Mouse (Mus musculus) testis, adult 2 months (tissue): ENCODE data around the gene Znrf1. TPM values are rescaled to one million over a fixed set of nuclear protein-coding genes. Genes with fewer than 3 reads are reported as not detected.

ENCODE experiments used
- H3K27ac ChIP-seq: fragments of 200-500 bp; 2 replicates; pipeline ENCODE4 v1.5.1; 2012; ENCODE audit warnings: low read depth, low read length; ENCODE audit not compliant: control insufficient read depth, insufficient read depth
- H3K27me3 ChIP-seq: fragments of 200-500 bp; 2 replicates; pipeline ENCODE4 v1.6.1; 2012; ENCODE audit warnings: mild to moderate bottlenecking, low read length, moderate library complexity; ENCODE audit not compliant: control insufficient read depth, insufficient read depth
- H3K36me3 ChIP-seq: fragments of 200-500 bp; 2 replicates; pipeline ENCODE4 v1.6.1; 2012; ENCODE audit warnings: mild to moderate bottlenecking, low read length; ENCODE audit not compliant: control insufficient read depth, insufficient read depth
- H3K4me1 ChIP-seq: fragments of 200-500 bp; 2 replicates; pipeline ENCODE4 v1.6.1; 2012; ENCODE audit warnings: low read length; ENCODE audit not compliant: control insufficient read depth, insufficient read depth
- H3K4me3 ChIP-seq: fragments of 200-500 bp; 2 replicates; pipeline ENCODE4 v1.5.1; 2012; ENCODE audit warnings: low read depth, mild to moderate bottlenecking, low read length, moderate library complexity, mixed read lengths; ENCODE audit not compliant: control insufficient read depth
- CTCF ChIP-seq: fragments of 200-500 bp; IDR thresholded peaks from 2 replicates; pipeline ENCODE4 v1.5.1; 2012; ENCODE audit warnings: low read depth, mild to moderate bottlenecking, inconsistent platforms, low read length, moderate library complexity; ENCODE audit not compliant: control insufficient read depth, insufficient read depth, insufficient replicate concordance
- POLR2A ChIP-seq: fragments of 200-500 bp; IDR thresholded peaks from 2 replicates; pipeline ENCODE4 v1.6.1; 2012; ENCODE audit warnings: low read depth, mild to moderate bottlenecking, inconsistent platforms, low read length, moderate library complexity; ENCODE audit not compliant: control insufficient read depth
- polyA plus RNA-seq: library from polyadenylated mRNA; depleted of rRNA; stranded (reverse); fragments of >200 nt; gene quantifications from 2 replicates; pipeline ENCODE4 v1.2.3, GENCODE M21; 2012

Gene Znrf1
- polyA plus RNA-seq, 1 experiment, result 95.0 TPM

DNA sequence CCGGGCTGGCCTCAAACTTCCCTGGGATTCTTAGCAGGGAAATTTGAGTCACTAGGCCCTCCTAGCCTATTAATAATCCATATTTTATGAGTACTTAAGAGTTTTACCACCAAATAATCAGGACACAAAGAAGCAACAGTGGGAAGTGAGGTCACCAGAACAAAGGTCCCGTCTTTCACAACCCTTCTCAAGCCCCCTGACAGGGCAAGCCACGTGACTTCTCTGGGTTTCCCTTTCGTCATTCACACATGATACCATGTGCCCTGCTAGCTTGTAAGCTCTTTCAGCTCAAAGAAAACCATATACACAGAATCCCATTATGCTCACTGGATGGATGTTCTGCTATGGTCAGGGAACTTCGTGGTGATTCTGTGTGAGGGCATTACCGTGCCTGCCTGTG is 81.9 kb downstream of the Znrf1 start:
- no peaks in the 10 kb centered on the region for H3K4me1 ChIP-seq
- no peaks in the 10 kb centered on the region; the same call in 1 of the 2 replicates for H3K36me3 ChIP-seq
- no peak for TF ChIP-seq POLR2A
- TF ChIP-seq CTCF, result no peak
- H3K4me3 ChIP-seq, result no peak overlapping the region
- no peaks in the 10 kb centered on the region for H3K27me3 ChIP-seq
- no peak overlapping the region for H3K27ac ChIP-seq

DNA sequence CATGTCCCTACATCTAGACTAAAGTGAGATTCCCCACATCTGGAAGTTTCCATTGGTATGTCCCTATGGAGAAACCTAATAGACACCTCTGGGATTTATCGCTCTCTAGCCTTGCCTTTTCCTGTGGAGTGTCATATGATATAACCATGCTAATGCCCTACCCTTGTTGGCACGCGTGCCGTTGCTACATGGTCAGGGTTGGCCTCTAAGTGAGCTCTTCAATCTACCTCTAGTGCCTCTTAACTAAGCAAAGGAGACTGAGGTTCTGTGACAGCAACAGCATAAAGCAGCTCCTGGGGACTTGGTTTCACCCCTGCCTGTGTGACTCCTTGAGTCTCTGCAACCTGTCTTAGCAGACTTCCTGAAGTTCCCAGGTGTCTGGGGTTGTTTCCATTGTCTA is 82.4 kb downstream of the Znrf1 start:
- H3K27me3 ChIP-seq, result no peaks in the 10 kb centered on the region
- no peaks in the 10 kb centered on the region for H3K4me1 ChIP-seq
- H3K4me3 ChIP-seq, result no peak overlapping the region
- TF ChIP-seq POLR2A, result no peak
- no peak for TF ChIP-seq CTCF
- no peak overlapping the region for H3K27ac ChIP-seq
- H3K36me3 ChIP-seq, result no peaks in the 10 kb centered on the region; the same call in 1 of the 2 replicates

- H3K36me3 ChIP-seq, result no peaks in the 10 kb centered on the region; the same call in 1 of the 2 replicates
- TF ChIP-seq POLR2A (no peak), CTCF (no peak)
- no peaks in the 10 kb centered on the region; the same call in 1 of the 2 replicates for H3K4me1 ChIP-seq
- H3K27ac ChIP-seq, result no peak overlapping the region
- no peak overlapping the region for H3K4me3 ChIP-seq
- H3K27me3 ChIP-seq, result no peaks in the 10 kb centered on the region
These were observed 84.0 kb downstream of the Znrf1 start for GRCm38 (mm10) chr8:111619936-111620335.

GRCm38 (mm10) chr8:111622104-111622503 is 86.2 kb downstream of the Znrf1 start:
- no peak overlapping the region for H3K27ac ChIP-seq
- TF ChIP-seq POLR2A (no peak), CTCF (no peak)
- H3K4me3 ChIP-seq, result no peak overlapping the region
- H3K27me3 ChIP-seq, result no peaks in the 10 kb centered on the region
- no peaks in the 10 kb centered on the region; the same call in 1 of the 2 replicates for H3K4me1 ChIP-seq
- H3K36me3 ChIP-seq, result no peaks in the 10 kb centered on the region; the same call in 1 of the 2 replicates

DNA sequence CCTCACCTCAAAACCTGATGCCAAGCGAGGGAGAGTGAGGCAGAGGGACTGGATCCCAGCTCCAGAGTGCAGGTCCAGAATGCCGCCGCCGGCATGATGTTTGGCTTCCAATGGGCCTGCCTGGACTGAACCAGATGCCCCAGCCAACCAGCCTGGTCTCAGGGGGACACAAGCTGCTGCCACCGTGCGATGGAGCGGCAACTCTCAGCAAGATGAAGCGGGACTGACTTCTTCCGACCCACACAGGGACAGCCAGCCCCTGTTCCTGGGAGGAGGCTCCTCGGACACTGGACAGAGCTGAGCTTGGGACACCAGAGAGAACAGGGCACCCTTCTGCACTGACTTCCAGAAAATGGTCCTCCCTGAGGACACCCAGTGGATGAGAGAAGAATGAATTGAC is 86.7 kb downstream of the Znrf1 start:
- H3K27ac ChIP-seq, result no peak overlapping the region
- no peaks in the 10 kb centered on the region; the same call in 1 of the 2 replicates for H3K36me3 ChIP-seq
- H3K4me3 ChIP-seq, result no peak overlapping the region
- no peak for TF ChIP-seq POLR2A
- no peak for TF ChIP-seq CTCF
- H3K4me1 ChIP-seq, result no peaks in the 10 kb centered on the region; the same call in 1 of the 2 replicates
- H3K27me3 ChIP-seq, result no peaks in the 10 kb centered on the region

DNA sequence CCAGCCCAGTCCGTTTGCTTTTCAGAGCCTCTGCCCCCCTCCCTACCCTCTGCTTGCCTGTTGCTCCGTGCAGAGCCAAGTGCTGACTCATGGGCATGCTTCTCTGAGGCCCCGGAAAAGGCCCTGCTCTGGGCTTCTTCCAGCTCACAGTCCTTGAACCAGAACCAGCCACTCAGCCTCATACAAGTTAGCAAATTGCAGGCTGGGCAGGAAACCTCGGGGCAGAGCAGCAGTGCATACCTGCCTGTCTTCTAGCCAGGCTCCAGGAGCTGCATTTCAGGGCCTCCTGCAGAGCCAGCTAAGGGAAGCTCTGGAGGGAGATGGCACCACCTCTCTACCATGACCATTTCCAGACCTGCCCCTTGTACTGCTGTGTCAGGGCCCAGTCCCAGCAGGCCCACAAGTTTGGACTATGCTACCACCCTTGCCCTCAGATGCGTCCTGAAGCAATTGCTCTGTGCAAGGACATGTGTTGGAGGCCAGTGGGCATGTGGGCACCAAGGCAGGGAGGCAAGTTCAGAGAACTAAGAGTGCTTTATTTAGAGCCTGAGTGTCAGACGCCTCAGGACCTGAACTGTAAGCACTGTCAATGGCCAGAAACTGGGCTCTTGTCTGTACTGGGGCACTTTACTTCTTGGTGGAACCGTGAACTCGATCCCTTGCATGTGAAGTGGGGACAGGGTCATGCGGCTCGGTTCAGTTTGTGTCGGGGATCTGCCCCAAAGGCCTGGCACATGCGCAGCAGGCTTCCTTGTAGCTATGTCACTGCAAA is 88.4 kb downstream of the Znrf1 start:
- no peak overlapping the region for H3K4me3 ChIP-seq
- H3K36me3 ChIP-seq, result no peaks in the 10 kb centered on the region; the same call in 1 of the 2 replicates
- no peaks in the 10 kb centered on the region for H3K27me3 ChIP-seq
- no peak for TF ChIP-seq POLR2A
- peaks cover 3% of the 10 kb centered on the region for H3K4me1 ChIP-seq
- peak overlapping the region; percentile 55; the same call in 1 of the 2 replicates for H3K27ac ChIP-seq

DNA sequence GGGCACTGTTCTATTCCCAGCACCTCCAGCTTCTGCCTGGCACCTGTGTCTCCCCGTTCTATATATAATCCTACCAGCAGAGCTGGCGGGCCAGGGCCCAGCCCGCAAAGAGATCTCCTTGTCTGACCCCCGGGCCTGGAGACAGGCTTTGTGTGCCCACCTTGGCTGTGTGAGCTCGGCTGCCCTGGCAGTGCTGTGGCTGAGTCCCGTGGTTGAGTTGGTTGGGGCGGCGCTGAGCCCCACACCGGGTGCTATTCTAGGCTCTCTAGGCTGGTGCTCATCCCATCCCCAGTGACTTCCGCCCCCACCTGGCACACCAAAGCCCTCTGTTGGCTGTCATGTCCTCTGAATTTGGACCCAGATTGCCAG is 88.9 kb downstream of the Znrf1 start:
- H3K4me3 ChIP-seq, result no peak overlapping the region
- H3K27me3 ChIP-seq, result no peaks in the 10 kb centered on the region
- no peak for TF ChIP-seq POLR2A
- TF ChIP-seq CTCF, result no peak
- H3K36me3 ChIP-seq, result no peaks in the 10 kb centered on the region; the same call in 1 of the 2 replicates
- H3K4me1 ChIP-seq, result peaks cover 3% of the 10 kb centered on the region
- no peak overlapping the region for H3K27ac ChIP-seq
